Mouse (Mus musculus): ENCODE measurements around the gene Fgfr2.

DNA sequence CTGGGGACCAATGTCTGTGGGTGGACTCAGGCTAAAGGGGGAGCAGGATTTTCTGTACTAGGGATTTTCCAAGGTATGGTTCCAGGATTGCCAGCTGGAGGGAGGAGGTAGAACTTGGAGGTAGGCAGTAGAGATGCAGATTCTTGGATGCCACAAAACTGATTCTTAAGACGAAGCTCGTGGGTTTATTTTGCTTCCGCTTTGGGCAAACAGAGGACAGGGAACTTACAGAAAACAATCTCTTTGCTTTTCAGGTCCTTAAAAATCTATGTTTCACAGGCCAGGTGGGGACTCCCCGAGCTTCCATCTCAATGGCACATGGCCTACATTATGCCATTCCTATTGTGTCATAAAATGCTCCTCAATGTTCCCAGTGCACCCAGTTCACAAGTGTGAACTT, 358.8 kb downstream of the Fgfr2 start:
- no peak for TF ChIP-seq CTCF (IDR thresholded peaks at IDR 0.05; ENCODE audit: insufficient read depth, low read length)
- TF ChIP-seq POLR2A (IDR thresholded peaks at IDR 0.05; ENCODE audit: borderline replicate concordance, extremely low read depth, low read depth, low read length): no peak
